Mouse (Mus musculus): ENCODE data around the gene Zcchc17.

DNA sequence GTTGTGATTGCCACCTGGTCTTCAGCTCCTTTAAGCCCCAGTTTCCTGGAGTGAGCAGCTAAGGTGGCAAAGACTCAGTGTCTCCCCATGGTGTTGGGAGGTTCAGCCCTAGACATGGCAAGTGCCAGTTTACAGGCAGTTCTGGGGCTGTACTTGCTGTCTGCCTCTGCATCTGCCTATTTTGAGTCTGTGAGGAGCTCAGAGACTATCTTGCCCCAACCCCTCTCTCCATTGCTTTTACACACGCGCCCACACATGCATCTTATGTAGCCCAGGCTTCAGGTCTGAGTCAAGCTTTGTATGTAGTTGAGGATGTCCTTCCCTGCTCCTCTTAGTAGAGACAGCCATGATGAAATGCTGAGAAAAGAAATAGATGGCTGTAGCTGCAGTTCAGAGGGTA lies 19.4 kb upstream of the Zcchc17 start:
- TF ChIP-seq CTCF (IDR thresholded peaks at IDR 0.05 in 2 of 3, conservative IDR thresholded peaks at IDR 0.05 in 1 of 3; ENCODE audit: control insufficient read depth in 1 of 3, insufficient read depth in 1 of 3, low read depth in 2 of 3, low read length in 3 of 3, poor library complexity in 1 of 3, severe bottlenecking in 1 of 3) (no peak), POLR2A (IDR thresholded peaks at IDR 0.05; ENCODE audit: control insufficient read depth in 1 of 2, insufficient read depth in 1 of 2, low read depth in 1 of 2, low read length in 2 of 2, poor library complexity in 1 of 2) (no peak), SMC3 (IDR thresholded peaks at IDR 0.05; ENCODE audit: low read depth, low read length) (no peak), MAX (IDR thresholded peaks at IDR 0.05; ENCODE audit: low read length) (no peak), EP300 (IDR thresholded peaks at IDR 0.05; ENCODE audit: low read depth in 1 of 2, low read length in 2 of 2) (no peak), MAFK (IDR thresholded peaks at IDR 0.05; ENCODE audit: borderline replicate concordance, low read depth, low read length) (no peak), GATA1 (IDR thresholded peaks at IDR 0.05; ENCODE audit: low read depth, low read length) (no peak), MEF2A (IDR thresholded peaks at IDR 0.05; ENCODE audit: extremely low read depth, insufficient replicate concordance, low read depth, low read length, poor library complexity, severe bottlenecking) (no peak), ZMIZ1 (IDR thresholded peaks at IDR 0.05; ENCODE audit: low read depth, low read length) (no peak), POLR2AphosphoS2 (IDR thresholded peaks at IDR 0.05; ENCODE audit: low read length) (no peak), HCFC1 (IDR thresholded peaks at IDR 0.05; ENCODE audit: low read depth, low read length) (no peak), ZKSCAN1 (IDR thresholded peaks at IDR 0.05; ENCODE audit: low read depth, low read length) (no peak), ZNF384 (IDR thresholded peaks at IDR 0.05; ENCODE audit: low read depth, low read length) (no peak)
